Mouse (Mus musculus) hindbrain, embryonic 12.5 days (tissue): Measurements from ENCODE around the gene Ccdc8. TPM values are rescaled to one million over a fixed set of nuclear protein-coding genes. Genes with fewer than 3 reads are reported as not detected.

Experiments used
- ATAC-seq: fragments of 200-750 bp; cut with Nextera tagmentation; 2 replicates; pipeline ENCODE4 v1.8.0; 2017; ENCODE audit warnings: moderate TSS enrichment; ENCODE audit not compliant: low FRiP score
- H3K27ac ChIP-seq: fragments of 300-500 bp; sonication (generic); 2 replicates; pipeline ENCODE4 v1.5.1; 2016; ENCODE audit warnings: mild to moderate bottlenecking
- H3K27me3 ChIP-seq: fragments of 300-500 bp; sonication (generic); 2 replicates; pipeline ENCODE4 v1.6.1; 2016; ENCODE audit warnings: mild to moderate bottlenecking
- H3K36me3 ChIP-seq: fragments of 300-500 bp; sonication (generic); 2 replicates; pipeline ENCODE4 v1.6.1; 2016; ENCODE audit warnings: mild to moderate bottlenecking
- H3K4me1 ChIP-seq: fragments of 300-500 bp; sonication (generic); 2 replicates; pipeline ENCODE4 v1.6.1; 2016
- H3K4me2 ChIP-seq: fragments of 300-500 bp; sonication (generic); replicated peaks from 2 replicates; pipeline ENCODE4 v1.6.1; 2016; ENCODE audit warnings: mild to moderate bottlenecking
- H3K4me3 ChIP-seq: fragments of 300-500 bp; sonication (generic); 2 replicates; pipeline ENCODE4 v1.5.1; 2016; ENCODE audit warnings: mild to moderate bottlenecking
- H3K9ac ChIP-seq: fragments of 300-500 bp; sonication (generic); 2 replicates; pipeline ENCODE4 v1.6.1; 2016; ENCODE audit warnings: mild to moderate bottlenecking, moderate library complexity
- H3K9me3 ChIP-seq: fragments of 300-500 bp; sonication (generic); replicated peaks from 2 replicates; pipeline ENCODE4 v1.6.1; 2016; ENCODE audit warnings: mild to moderate bottlenecking
- WGBS: fragments of 180-500 bp; shearing (Covaris S2); methylation state at CpG from one replicate; pipeline ENCODE4 v1.1.7; 2016; 5-methylcytosine and 5-hydroxymethylcytosine counted together
- polyA plus RNA-seq: library from polyadenylated mRNA; unstranded; fragments of >200 nt; fragmentation: Nextera tagmentation; extraction: Ambion mirVana; gene quantifications from 2 replicates; pipeline ENCODE4 v1.2.1, GENCODE M21; 2016

The Ccdc8 gene
- polyA plus RNA-seq, 1 experiment from 2014 or later = 10.4 TPM

- no peak for ATAC-seq
- H3K4me2 ChIP-seq = no peak overlapping the region
- peaks cover 8% of the 10 kb centered on the region; the same call in 1 of the 2 replicates for H3K36me3 ChIP-seq
- no peaks in the 10 kb centered on the region for H3K27me3 ChIP-seq
- 83% methylated on average over 7 of the region's 7 CpGs for WGBS
- no peak overlapping the region for H3K9ac ChIP-seq
- H3K4me1 ChIP-seq = no peaks in the 10 kb centered on the region; the same call in 1 of the 2 replicates
- H3K9me3 ChIP-seq = no peaks in the 10 kb centered on the region; the same call in 1 of the 2 replicates
- H3K4me3 ChIP-seq = no peak overlapping the region
- H3K27ac ChIP-seq = no peak overlapping the region
Observed at GRCm38 (mm10) chr7:17039373-17039772, 46.9 kb downstream of the Ccdc8 start.

DNA sequence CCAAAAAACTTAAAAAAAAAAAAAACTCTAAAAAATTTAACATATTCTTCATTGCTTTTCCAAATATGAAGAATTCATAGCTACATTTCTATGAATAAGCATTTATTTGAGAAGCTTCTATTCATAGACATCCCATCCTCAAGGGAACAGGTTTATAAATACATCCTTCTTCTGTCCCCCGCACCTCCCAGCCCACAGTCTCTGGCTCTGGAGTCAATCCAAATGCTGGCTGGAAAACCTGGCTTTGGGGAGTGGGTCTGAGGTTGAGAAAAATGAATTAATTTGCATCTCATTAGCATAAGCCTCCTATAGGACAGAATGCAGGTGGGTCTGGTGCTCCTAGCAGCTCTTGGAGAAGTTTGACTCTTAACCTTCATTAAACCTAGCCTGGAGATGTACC, 53.2 kb downstream of the Ccdc8 start:
- H3K9me3 ChIP-seq = no peaks in the 10 kb centered on the region; the same call in 1 of the 2 replicates
- H3K4me1 ChIP-seq = no peaks in the 10 kb centered on the region
- H3K9ac ChIP-seq = no peak overlapping the region
- H3K4me3 ChIP-seq = no peak overlapping the region
- no peak for ATAC-seq
- no peak overlapping the region for H3K27ac ChIP-seq
- 0 out of 2 replicates have a peak, but pooled peaks cover 3% of the 10 kb centered on the region for H3K36me3 ChIP-seq
- H3K4me2 ChIP-seq = no peak overlapping the region
- no peaks in the 10 kb centered on the region for H3K27me3 ChIP-seq
- WGBS = 83% methylated on average over 1 of the region's 1 CpGs

Other genes with a start within 250 kb of the Ccdc8 start
- 20.2 and 20.5 TPM in 2 replicates for gene Slc1a5, start 211.4 kb upstream of the Ccdc8 start, polyA plus RNA-seq
- gene Strn4, start 176.8 kb upstream of the Ccdc8 start, polyA plus RNA-seq = 180 and 183 TPM in 2 replicates
- gene Fkrp, start 176.0 kb upstream of the Ccdc8 start, polyA plus RNA-seq = 38.7 and 39.1 TPM in 2 replicates
- 8.8 and 9.3 TPM in 2 replicates for gene Prkd2, start 149.8 kb upstream of the Ccdc8 start, polyA plus RNA-seq
- 9.0 and 10.4 TPM in 2 replicates for gene Dact3, start 117.4 kb upstream of the Ccdc8 start, polyA plus RNA-seq
- gene Gng8, start 100.9 kb upstream of the Ccdc8 start, polyA plus RNA-seq = 12.1 and 13.6 TPM in 2 replicates
- gene Ptgir, start 86.2 kb upstream of the Ccdc8 start, polyA plus RNA-seq = 1.6 and 2.1 TPM in 2 replicates
- 185 and 210 TPM in 2 replicates for gene Calm3, start 68.6 kb upstream of the Ccdc8 start, polyA plus RNA-seq
- gene Pnmal2, start 48.0 kb upstream of the Ccdc8 start, polyA plus RNA-seq = 55.6 and 60.3 TPM in 2 replicates
- 24.0 and 27.3 TPM in 2 replicates for gene Pnmal1, start 33.0 kb upstream of the Ccdc8 start, polyA plus RNA-seq
- 1.0 and 1.7 TPM in 2 replicates for gene Gm42372, start 9.6 kb upstream of the Ccdc8 start, polyA plus RNA-seq
- gene Ppp5c, start 35.2 kb downstream of the Ccdc8 start, polyA plus RNA-seq = 101 and 102 TPM in 2 replicates
- gene Hif3a, start 69.7 kb downstream of the Ccdc8 start, polyA plus RNA-seq = 7.9 and 9.5 TPM in 2 replicates
- gene Psg16, start 81.3 kb downstream of the Ccdc8 start, polyA plus RNA-seq = 0.26 and 0.36 TPM in 2 replicates
- gene Ceacam3, start 157.6 kb downstream of the Ccdc8 start, polyA plus RNA-seq = not detected in 2 replicates
- gene Psg29, start 210.8 kb downstream of the Ccdc8 start, polyA plus RNA-seq = not detected in 2 replicates